Mouse (Mus musculus) olfactory bulb, adult 2 months (tissue): ENCODE results near the gene Cnpy3. TPM values are rescaled to one million over a fixed set of nuclear protein-coding genes. Genes with fewer than 3 reads are reported as not detected.

ENCODE experiments used
- H3K27ac ChIP-seq: fragments of 200-500 bp; 2 replicates; pipeline ENCODE4 v1.5.1; 2012; ENCODE audit warnings: low read depth, low read length; ENCODE audit not compliant: insufficient read depth
- H3K4me1 ChIP-seq: fragments of 200-500 bp; 2 replicates; pipeline ENCODE4 v1.6.1; 2012; ENCODE audit warnings: low read length; ENCODE audit not compliant: control insufficient read depth, insufficient read depth
- H3K4me3 ChIP-seq: fragments of 200-500 bp; 2 replicates; pipeline ENCODE4 v1.5.1; 2012; ENCODE audit warnings: mild to moderate bottlenecking, low read depth, low read length, moderate library complexity; ENCODE audit not compliant: insufficient read depth
- CTCF ChIP-seq: fragments of 200-500 bp; IDR thresholded peaks from 2 replicates; pipeline ENCODE4 v1.5.1; 2012; ENCODE audit warnings: low read depth, mild to moderate bottlenecking, low read length, moderate library complexity; ENCODE audit not compliant: insufficient read depth
- POLR2A ChIP-seq: fragments of 200-500 bp; IDR thresholded peaks from 2 replicates; pipeline ENCODE4 v1.6.1; 2012; ENCODE audit warnings: mild to moderate bottlenecking, low read depth, low read length, moderate library complexity; ENCODE audit not compliant: insufficient read depth
- WGBS: fragments of 180-500 bp; shearing (Covaris S2); methylation state at CpG from one replicate; pipeline ENCODE4 v1.1.7; 2018; 5-methylcytosine and 5-hydroxymethylcytosine counted together
- polyA plus RNA-seq: library from polyadenylated mRNA; stranded (reverse); fragments of >200 nt; gene quantifications from 2 replicates; pipeline ENCODE4 v1.2.4, GENCODE M21; 2012; ENCODE audit warnings: low replicate concordance; ENCODE audit not compliant: missing spikeins, insufficient read depth, insufficient read length

The Cnpy3 gene
- polyA plus RNA-seq, 1 experiment: not detected

DNA sequence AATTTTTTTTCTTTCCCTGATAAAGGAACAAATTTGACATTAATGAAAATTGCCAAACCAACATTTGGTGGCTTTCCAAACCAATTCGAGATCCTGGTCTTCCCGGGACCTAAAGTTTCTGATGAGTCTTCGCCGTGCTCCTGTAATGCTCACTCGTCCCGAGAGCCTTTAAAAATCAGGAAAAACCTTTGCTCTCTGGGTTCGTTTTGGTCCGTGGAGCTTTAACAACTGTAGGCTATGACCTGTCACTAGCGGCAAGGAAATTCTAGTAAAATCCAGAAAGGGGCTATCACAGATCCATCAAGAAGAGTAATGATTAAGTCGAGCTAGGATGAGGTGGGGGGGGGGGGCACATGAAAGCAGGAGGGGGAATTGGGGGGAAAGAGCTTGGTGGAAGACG, 29.9 kb upstream of the Cnpy3 start:
- Histone ChIP-seq H3K27ac (0 out of 2 replicates have a peak overlapping the region, but pooled peaks have one; percentile 6), H3K4me1 (peaks cover 3% of the 10 kb centered on the region; the same call in 1 of the 2 replicates), H3K4me3 (peak overlapping the region; percentile 60)
- TF ChIP-seq CTCF (no peak), POLR2A (no peak)
- WGBS: 1% methylated on average over 11 of the region's 11 CpGs

DNA sequence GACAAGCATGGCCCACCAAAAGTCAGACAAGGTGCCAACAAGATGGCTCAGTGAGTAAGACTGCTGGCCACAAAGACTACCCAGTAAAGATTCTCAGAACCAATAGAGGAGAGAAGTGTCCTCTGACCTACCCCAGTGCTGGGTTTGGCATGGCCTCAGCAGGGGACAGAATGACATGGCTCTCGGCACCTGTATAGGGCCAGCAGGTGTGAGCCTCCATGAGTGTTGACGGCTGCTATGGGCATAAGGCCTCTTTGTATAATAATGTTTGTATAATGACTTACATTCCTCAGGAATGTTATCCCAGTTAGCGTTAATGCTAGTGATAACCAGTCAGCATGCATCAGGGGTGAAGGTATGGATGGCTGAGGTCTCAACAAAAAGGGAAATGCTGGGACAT, 24.1 kb upstream of the Cnpy3 start:
- no peak overlapping the region for H3K4me3 ChIP-seq
- no peak overlapping the region for H3K27ac ChIP-seq
- peaks cover 10% of the 10 kb centered on the region for H3K4me1 ChIP-seq
- TF ChIP-seq POLR2A: no peak
- no peak for TF ChIP-seq CTCF
- 84% methylated on average over 3 of the region's 3 CpGs for WGBS

DNA sequence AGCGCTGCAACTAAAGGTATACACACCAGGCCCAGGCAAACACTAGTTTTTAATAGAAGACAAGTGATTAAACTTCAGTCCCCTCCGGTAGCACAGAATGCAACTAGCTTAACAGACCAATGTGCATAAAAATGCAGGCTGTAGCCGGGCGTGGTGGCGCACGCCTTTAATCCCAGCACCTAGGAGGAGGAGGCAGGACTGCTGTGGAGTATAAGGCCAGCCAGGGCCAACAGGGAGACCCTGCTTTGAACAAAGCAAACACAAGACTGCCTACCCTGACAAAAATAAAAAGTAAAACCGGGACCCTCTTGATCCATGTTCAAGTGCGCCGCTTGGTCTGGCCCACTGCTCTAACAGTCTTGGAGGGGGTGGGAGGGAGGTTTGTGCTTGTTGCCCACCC, 23.1 kb upstream of the Cnpy3 start:
- Histone ChIP-seq H3K4me3 (no peak overlapping the region), H3K27ac (no peak overlapping the region), H3K4me1 (peaks cover 7% of the 10 kb centered on the region)
- TF ChIP-seq POLR2A (no peak), CTCF (no peak)
- WGBS: 91% methylated on average over 9 of the region's 9 CpGs

DNA sequence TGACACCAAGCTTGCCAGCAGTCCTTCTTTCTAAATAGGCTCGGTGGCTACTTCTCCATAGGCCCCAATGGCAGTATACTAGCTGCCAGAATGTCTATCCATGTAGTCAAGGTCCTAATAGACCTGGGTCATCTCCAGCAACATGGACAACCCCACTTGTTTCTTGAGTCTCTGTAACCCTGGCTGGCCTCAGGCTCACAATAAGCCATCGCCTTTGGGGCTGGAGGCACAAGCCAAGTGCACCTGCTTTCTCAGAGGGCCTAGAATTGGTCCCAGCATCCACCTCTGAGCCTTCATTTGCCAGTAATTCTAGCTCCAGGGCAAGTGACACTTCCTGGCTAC, 22.1 kb upstream of the Cnpy3 start:
- Histone ChIP-seq H3K27ac (no peak overlapping the region), H3K4me1 (peaks cover 7% of the 10 kb centered on the region), H3K4me3 (no peak overlapping the region)
- WGBS: 29% methylated on average over 2 of the region's 2 CpGs
- TF ChIP-seq POLR2A: no peak
- TF ChIP-seq CTCF: no peak

DNA sequence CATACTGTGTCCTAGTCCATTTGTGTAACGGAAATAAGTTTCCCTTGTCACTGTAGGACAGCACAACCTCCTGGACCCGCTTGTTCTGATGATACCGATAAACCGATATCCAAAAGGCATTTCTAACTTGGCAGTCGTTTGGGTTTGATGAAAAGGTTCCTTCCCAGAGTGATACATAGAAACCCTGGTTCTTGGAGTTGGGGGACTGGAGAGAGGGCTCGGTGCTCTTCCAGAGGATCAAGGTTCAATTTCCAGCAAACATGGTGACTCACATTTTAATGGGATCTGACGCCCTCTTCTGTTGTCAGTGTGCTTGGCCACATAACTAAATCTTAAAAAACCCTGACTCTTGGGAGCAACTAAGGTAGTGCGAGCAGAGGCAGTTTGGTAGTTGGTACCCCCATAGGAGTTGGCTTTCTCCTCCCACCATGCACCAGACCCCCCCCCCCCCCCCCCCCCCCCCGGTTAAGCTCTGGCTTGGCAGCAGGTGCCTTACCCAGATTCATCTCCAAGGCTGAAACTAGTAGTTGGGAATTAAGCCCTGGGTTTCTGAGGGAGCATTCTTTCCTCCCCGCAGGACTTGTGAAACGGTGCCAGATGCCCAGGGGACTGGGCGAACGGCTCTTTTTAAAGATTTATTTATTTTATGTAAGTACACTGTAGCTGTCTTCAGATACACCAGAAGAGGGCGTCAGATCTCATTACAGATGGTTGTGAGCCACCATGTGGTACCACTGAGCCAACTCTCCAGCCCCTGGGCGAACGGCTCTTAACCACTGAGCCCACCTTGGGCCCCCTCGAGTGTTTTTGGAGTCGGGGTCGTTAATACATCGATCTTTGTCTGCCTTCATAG, 21.5 kb upstream of the Cnpy3 start:
- TF ChIP-seq POLR2A: no peak
- TF ChIP-seq CTCF: no peak
- H3K4me1 ChIP-seq: peaks cover 7% of the 10 kb centered on the region
- 6% methylated on average over 20 of the region's 20 CpGs for WGBS
- H3K4me3 ChIP-seq: peak overlapping the region; percentile 80
- no peak overlapping the region for H3K27ac ChIP-seq

DNA sequence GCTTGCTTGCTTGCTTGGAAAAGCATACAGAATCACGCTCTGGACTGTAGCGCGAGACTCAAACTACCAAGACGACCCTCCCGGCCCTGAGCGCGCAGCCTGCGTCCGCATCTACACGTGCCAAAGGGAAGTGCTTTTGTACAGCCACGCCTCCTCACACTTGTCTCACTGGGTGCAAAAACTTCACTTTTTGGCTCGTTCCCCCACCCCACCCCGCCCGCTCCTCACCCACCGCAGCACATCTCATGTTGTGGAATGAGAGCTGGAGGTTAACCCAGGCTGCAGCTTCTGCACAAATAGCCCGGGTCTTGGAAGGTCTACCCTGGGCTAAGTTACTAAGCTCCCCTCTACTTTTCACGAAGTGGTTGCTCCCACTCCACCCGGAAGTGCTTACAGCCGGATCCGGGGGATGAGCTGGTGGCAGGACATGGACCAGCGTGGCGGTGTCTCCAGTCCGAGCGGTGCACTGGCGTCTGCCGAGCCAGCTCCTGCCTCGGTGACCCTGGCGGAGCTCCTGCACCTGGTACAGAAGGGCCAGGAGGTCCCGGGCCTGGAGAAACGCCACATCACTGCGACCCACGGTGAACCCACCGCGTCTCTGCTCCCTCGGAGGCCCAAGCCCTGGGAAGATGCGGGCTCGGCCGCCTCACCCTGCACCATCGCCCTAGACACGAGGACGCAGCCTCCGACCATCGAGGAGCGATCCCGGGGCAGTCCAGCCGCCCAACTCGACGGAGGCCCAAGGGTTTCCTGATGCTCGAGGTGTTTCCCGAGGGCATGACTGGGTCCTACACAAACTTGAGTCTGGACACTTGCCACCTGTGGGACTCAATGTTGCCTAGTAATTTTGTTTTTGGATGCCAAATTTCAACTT, 20.6 kb upstream of the Cnpy3 start, which contains the start of gene 2310039H08Rik:
TSS of gene 2310039H08Rik (plus strand) at position 232 of the 874 bp plus-strand sequence.
- WGBS: under 1% methylated on average over 50 of the region's 50 CpGs
- H3K27ac ChIP-seq: peak within 1 kb of the TSS; percentile 56; the same call in 1 of the 2 replicates
- TF ChIP-seq POLR2A: peak; percentile 49; the same call in 1 of the 2 replicates
- TF ChIP-seq CTCF: no peak

DNA sequence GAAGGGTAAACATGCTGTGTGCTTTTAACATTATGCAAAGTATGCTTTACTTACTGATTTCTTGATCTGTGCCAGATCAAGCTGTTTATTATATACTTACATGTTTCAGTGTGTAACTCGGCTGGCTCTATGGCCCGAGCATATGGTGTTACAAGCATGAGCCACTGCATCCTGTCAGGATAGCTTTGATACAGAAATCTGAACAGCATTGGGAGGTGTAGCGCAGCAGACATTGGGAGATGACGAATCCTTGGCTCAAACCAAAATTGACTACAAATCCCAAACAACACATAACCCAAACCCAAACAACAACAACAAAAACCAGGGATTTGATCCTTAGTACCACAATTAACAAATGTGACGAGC, 20.0 kb upstream of the Cnpy3 start:
- peak overlapping the region; percentile 56; the same call in 1 of the 2 replicates for H3K27ac ChIP-seq
- WGBS: 2% methylated on average over 5 of the region's 5 CpGs
- peak overlapping the region; percentile 80 for H3K4me3 ChIP-seq
- peaks cover 7% of the 10 kb centered on the region for H3K4me1 ChIP-seq
- TF ChIP-seq POLR2A (no peak), CTCF (no peak)

More for the DNA sequence above, 20.6 kb upstream of the Cnpy3 start, which contains the start of gene 2310039H08Rik:
- Histone ChIP-seq H3K4me1 (peaks cover 7% of the 10 kb centered on the region), H3K4me3 (peak within 1 kb of the TSS; percentile 80)

DNA sequence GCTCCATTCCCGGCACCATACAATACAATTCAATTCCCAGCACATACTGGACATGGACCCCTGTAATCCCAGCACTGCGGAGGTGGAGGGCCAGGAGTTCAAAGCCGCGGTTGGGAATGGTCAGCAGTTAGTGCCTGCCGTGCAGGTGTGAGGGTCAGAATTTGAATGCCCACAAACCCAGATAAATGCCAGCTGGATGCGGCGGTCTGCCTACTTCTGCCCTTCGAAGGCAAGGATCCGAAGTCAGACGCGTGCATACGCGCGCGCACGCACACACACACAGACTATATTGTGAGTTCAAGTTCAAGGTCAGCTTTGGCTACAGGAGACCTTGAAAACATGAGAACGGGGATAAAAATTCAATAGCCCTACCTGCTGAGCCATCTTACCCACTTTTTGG, 19.6 kb upstream of the Cnpy3 start:
- Histone ChIP-seq H3K27ac (no peak overlapping the region), H3K4me1 (peaks cover 7% of the 10 kb centered on the region), H3K4me3 (no peak overlapping the region)
- TF ChIP-seq POLR2A: no peak
- 68% methylated on average over 17 of the region's 17 CpGs for WGBS

DNA sequence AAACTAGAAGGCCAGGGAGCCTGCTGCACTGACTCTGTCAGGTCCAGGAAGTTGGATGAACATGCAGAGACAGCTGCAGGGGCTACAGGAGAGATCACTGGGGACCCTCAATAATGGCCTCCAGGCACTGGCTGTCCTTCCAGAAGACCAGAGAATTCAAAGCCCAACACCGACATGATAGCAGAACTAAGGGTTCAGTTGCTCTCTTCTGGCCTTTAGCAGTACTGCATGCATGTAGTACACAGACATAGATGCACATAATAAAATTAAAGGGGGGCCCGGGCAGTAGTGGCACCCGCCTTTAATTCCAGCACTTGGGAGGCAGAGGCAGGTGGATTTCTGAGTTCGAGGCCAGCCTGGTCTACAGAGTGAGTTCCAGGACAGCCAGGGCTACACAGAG, 19.0 kb upstream of the Cnpy3 start:
- Histone ChIP-seq H3K27ac (no peak overlapping the region), H3K4me3 (no peak overlapping the region), H3K4me1 (peaks cover 7% of the 10 kb centered on the region)
- no peak for TF ChIP-seq CTCF
- no peak for TF ChIP-seq POLR2A
- 88% methylated on average over 4 of the region's 4 CpGs for WGBS
